26 mouse cellular contexts compared by ENCODE assay signal in the genomic region with DNA sequence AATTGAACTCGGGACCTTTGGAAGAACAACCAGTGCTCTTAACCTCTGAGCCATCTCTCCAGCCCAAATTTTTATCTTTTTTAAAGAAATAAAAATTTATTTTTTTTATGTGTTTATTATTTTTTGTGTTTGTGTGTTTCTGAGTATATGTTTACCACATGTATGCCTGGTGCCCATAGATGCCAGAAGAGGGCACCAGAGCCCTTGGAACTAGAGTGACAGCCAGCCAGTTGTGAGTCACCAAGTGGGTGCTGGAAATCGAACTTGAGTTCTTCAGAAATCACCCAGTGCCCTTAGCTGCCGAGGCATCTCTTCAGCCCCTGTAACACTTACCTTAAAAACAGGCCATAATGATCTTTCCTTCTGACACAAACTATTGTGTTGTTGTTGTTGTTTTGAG. TPM values are rescaled to one million over a fixed set of nuclear protein-coding genes. Genes with fewer than 3 reads are reported as not detected.
DNase-seq lines count a peak whose midpoint lies in the region; ATAC-seq and TF ChIP-seq lines count a peak whose summit lies in the region.
"Had no signal": no experiment of that assay in that cellular context is flagged by ENCODE, and none has a peak within 500 bp of the region (broad histone marks: within the 10 kb centered on the region; RNA-seq: fewer than 3 reads in every experiment).

No protein-coding gene starts in this region.

- WGBS in intestine, postnatal 0 days = 87% methylated on average over 3 of the region's 3 CpGs
- 86% methylated on average over 3 of the region's 3 CpGs for WGBS in intestine, embryonic 15.5 days
- 74% methylated on average over 3 of the region's 3 CpGs for WGBS in bone marrow, adult 2 months
- WGBS in midbrain, embryonic 16.5 days = 91% methylated on average over 3 of the region's 3 CpGs

- dilution Hi-C loops in CH12.LX (cut with MboI; ENCODE audit: extremely low pct_ligation_motif_present, extremely low pct_unique_long_range_greater_than_20kb, low sequenced_read_pairs) = no loop called here

- TF ChIP-seq EP300 in CH12.LX (IDR thresholded peaks at IDR 0.05; ENCODE audit: low read length) (no peak), MEL (IDR thresholded peaks at IDR 0.05; ENCODE audit: low read depth in 1 of 2, low read length in 2 of 2) (no peak)

- no peaks in the 10 kb centered on the region for H3K27me3 ChIP-seq in intestine, postnatal 0 days (replicated peaks; ENCODE audit: control insufficient read depth, insufficient read depth, low read length)
- H3K27me3 ChIP-seq in intestine, embryonic 15.5 days (replicated peaks) = no peaks in the 10 kb centered on the region
- H3K27me3 ChIP-seq in CH12.LX (replicated peaks) (peaks cover 12% of the 10 kb centered on the region), MEL (ENCODE audit: control insufficient read depth in 1 of 2, insufficient read depth in 2 of 2, low read length in 2 of 2) (peaks cover 2 to 3% of the 10 kb centered on the region in 2 experiments; a peak in 3 of 4 replicates)
- H3K27me3 ChIP-seq in midbrain, embryonic 16.5 days (ENCODE audit: control insufficient read depth, insufficient read depth, low read depth, low read length) = no peaks in the 10 kb centered on the region
- H3K27me3 ChIP-seq: embryonic facial prominence, embryonic 13.5 days; forebrain, embryonic 12.5 days; hindbrain, embryonic 12.5 days had no signal

- H3K4me3 ChIP-seq in intestine, postnatal 0 days (ENCODE audit: low read depth, low read length) = no peak overlapping the region
- H3K4me3 ChIP-seq in intestine, embryonic 15.5 days (replicated peaks) = no peak overlapping the region
- H3K4me3 ChIP-seq in CH12.LX (replicated peaks in 1 of 3; ENCODE audit: low read depth in 2 of 3, low read length in 2 of 3, poor library complexity in 1 of 3) = no peak overlapping the region
- no peak overlapping the region for H3K4me3 ChIP-seq in MEL (ENCODE audit: control insufficient read depth in 1 of 2, insufficient read depth in 1 of 2, low read depth in 2 of 2, low read length in 2 of 2)
- no peak overlapping the region for H3K4me3 ChIP-seq in bone marrow, adult 2 months (replicated peaks; ENCODE audit: control insufficient read depth, low read depth, low read length)
- H3K4me3 ChIP-seq in midbrain, embryonic 16.5 days (ENCODE audit: low read depth, low read length) = no peak overlapping the region
- H3K4me3 ChIP-seq: embryonic facial prominence, embryonic 13.5 days; forebrain, embryonic 12.5 days; heart, embryonic 10.5 days; hindbrain, embryonic 12.5 days had no signal

- no peak for ATAC-seq in intestine, postnatal 0 days
- ATAC-seq in intestine, embryonic 15.5 days = no peak
- ATAC-seq in midbrain, embryonic 16.5 days = no peak
- ATAC-seq: hindbrain, embryonic 16.5 days; inflammation-experienced regulatory T-cells, adult 6 months had no signal

- no peaks in the 10 kb centered on the region for H3K4me1 ChIP-seq in intestine, postnatal 0 days (replicated peaks; ENCODE audit: control insufficient read depth, insufficient read depth, low read length)
- no peaks in the 10 kb centered on the region for H3K4me1 ChIP-seq in intestine, embryonic 15.5 days (replicated peaks)
- H3K4me1 ChIP-seq in CH12.LX (ENCODE audit: control insufficient read depth in 1 of 2, insufficient read depth in 2 of 2) (no peaks in the 10 kb centered on the region), MEL (ENCODE audit: control insufficient read depth in 1 of 2, insufficient read depth in 2 of 2, low read length in 2 of 2) (no peaks in the 10 kb centered on the region; a peak in 1 of 4 replicates)
- no peaks in the 10 kb centered on the region for H3K4me1 ChIP-seq in bone marrow, adult 2 months (ENCODE audit: control insufficient read depth, insufficient read depth, low read length)
- H3K4me1 ChIP-seq in midbrain, embryonic 16.5 days (ENCODE audit: control insufficient read depth, insufficient read depth, low read length) = no peaks in the 10 kb centered on the region
- H3K4me1 ChIP-seq: embryonic facial prominence, embryonic 13.5 days; forebrain, embryonic 12.5 days; hindbrain, embryonic 12.5 days had no signal

- DNase-seq in CH12.LX (ENCODE audit: extremely low read depth) (no peak), MEL (ENCODE audit: low read depth, low spot score) (peak; percentile 42)
- no peak for DNase-seq in right cerebral cortex, postnatal 25 days
- no peak for DNase-seq in urinary bladder, postnatal 14 days (ENCODE audit: low spot score)
- DNase-seq: adrenal gland, adult 2 months; adrenal gland, postnatal 25 days; cerebellum, adult 11-12 months; cerebellum, adult 9-11 months; cerebellum, postnatal 36 days; gastrocnemius, postnatal 10 days; heart, adult 18-20 months; heart, postnatal 10 days; heart, postnatal 4 days; kidney, adult 18-20 months had no signal

- no peaks in the 10 kb centered on the region for H3K36me3 ChIP-seq in intestine, postnatal 0 days (ENCODE audit: control insufficient read depth, insufficient read depth)
- no peaks in the 10 kb centered on the region for H3K36me3 ChIP-seq in intestine, embryonic 15.5 days
- H3K36me3 ChIP-seq in CH12.LX (replicated peaks in 1 of 2; ENCODE audit: control insufficient read depth in 1 of 2, insufficient read depth in 1 of 2, low read length in 1 of 2) (no peaks in the 10 kb centered on the region), MEL (ENCODE audit: control insufficient read depth in 1 of 2, insufficient read depth in 2 of 2, low read length in 2 of 2) (no peaks in the 10 kb centered on the region)
- no peaks in the 10 kb centered on the region for H3K36me3 ChIP-seq in midbrain, embryonic 16.5 days (ENCODE audit: control insufficient read depth, insufficient read depth, low read length)
- H3K36me3 ChIP-seq: embryonic facial prominence, embryonic 13.5 days; forebrain, embryonic 12.5 days; heart, embryonic 10.5 days; hindbrain, embryonic 12.5 days had no signal

- H3K9ac ChIP-seq in intestine, postnatal 0 days (ENCODE audit: low read depth, low read length) = no peak overlapping the region
- H3K9ac ChIP-seq in intestine, embryonic 15.5 days = no peak overlapping the region
- no peak overlapping the region for H3K9ac ChIP-seq in CH12.LX (ENCODE audit: insufficient read depth, low read depth)
- H3K9ac ChIP-seq in MEL (ENCODE audit: control insufficient read depth, low read depth, low read length, poor library complexity, severe bottlenecking) = no peak overlapping the region
- H3K9ac ChIP-seq in midbrain, embryonic 16.5 days (ENCODE audit: low read depth, low read length) = no peak overlapping the region
- H3K9ac ChIP-seq: embryonic facial prominence, embryonic 13.5 days; forebrain, embryonic 12.5 days; hindbrain, embryonic 12.5 days had no signal

- H3K79me2 ChIP-seq in CH12.LX (replicated peaks; ENCODE audit: control insufficient read depth, extremely low read depth, insufficient read depth, poor library complexity, severe bottlenecking) (no peaks in the 10 kb centered on the region), MEL (ENCODE audit: control insufficient read depth, insufficient read depth, low read length, poor library complexity) (no peaks in the 10 kb centered on the region)

- in situ Hi-C loops in CH12.LX (cut with MboI; ENCODE audit: low pct_ligation_motif_present, low pct_unique_long_range_greater_than_20kb, low sequenced_read_pairs) = no loop called here

- TF ChIP-seq POLR2A in CH12.LX (IDR thresholded peaks at IDR 0.05; ENCODE audit: low read depth, low read length) = no peak
- no peak for TF ChIP-seq POLR2A in MEL (IDR thresholded peaks at IDR 0.05; ENCODE audit: control insufficient read depth in 1 of 2, insufficient read depth in 1 of 2, low read depth in 1 of 2, low read length in 2 of 2, poor library complexity in 1 of 2)
- no peak for TF ChIP-seq POLR2A in bone marrow, adult 2 months (IDR thresholded peaks at IDR 0.05; ENCODE audit: borderline replicate concordance, control insufficient read depth, low read depth, low read length)

- no peak overlapping the region for H3K4me2 ChIP-seq in intestine, postnatal 0 days (replicated peaks; ENCODE audit: low read depth)
- H3K4me2 ChIP-seq in intestine, embryonic 15.5 days (replicated peaks) = no peak overlapping the region
- H3K4me2 ChIP-seq in CH12.LX (ENCODE audit: insufficient read depth, low read depth, poor library complexity, severe bottlenecking) = no peak overlapping the region
- no peak overlapping the region for H3K4me2 ChIP-seq in midbrain, embryonic 16.5 days (ENCODE audit: low read length)
- H3K4me2 ChIP-seq: embryonic facial prominence, embryonic 13.5 days; forebrain, embryonic 12.5 days; hindbrain, embryonic 12.5 days had no signal

- TF ChIP-seq RAD21 in CH12.LX (IDR thresholded peaks at IDR 0.05; ENCODE audit: low read depth, low read length) = peak; percentile 45
- TF ChIP-seq RAD21 in MEL (IDR thresholded peaks at IDR 0.05; ENCODE audit: low read depth, low read length) = peak; percentile 60

- peak; percentile 25 for TF ChIP-seq CTCF in intestine, postnatal 0 days (IDR thresholded peaks at IDR 0.05; ENCODE audit: low read depth)
- TF ChIP-seq CTCF in CH12.LX (conservative IDR thresholded peaks at IDR 0.05 in 1 of 2, IDR thresholded peaks at IDR 0.05 in 1 of 2; ENCODE audit: low read depth in 2 of 2, low read length in 2 of 2) (peak in 1 of 2 experiments; percentile 46; a peak in 2 of 4 replicates), MEL (IDR thresholded peaks at IDR 0.05 in 2 of 3, conservative IDR thresholded peaks at IDR 0.05 in 1 of 3; ENCODE audit: control insufficient read depth in 1 of 3, insufficient read depth in 1 of 3, low read depth in 2 of 3, low read length in 3 of 3, poor library complexity in 1 of 3, severe bottlenecking in 1 of 3) (peak; percentile 14 to 57 (median 56); a peak in 5 of 6 replicates)
- 0 out of 2 replicates have a peak, but pooled peaks have one; percentile 16 for TF ChIP-seq CTCF in bone marrow, adult 2 months (IDR thresholded peaks at IDR 0.05; ENCODE audit: control insufficient read depth, insufficient read depth, low read length)

- H3K9me3 ChIP-seq in intestine, postnatal 0 days (ENCODE audit: control insufficient read depth) = no peaks in the 10 kb centered on the region
- H3K9me3 ChIP-seq in intestine, embryonic 15.5 days = no peaks in the 10 kb centered on the region
- H3K9me3 ChIP-seq in CH12.LX (replicated peaks; ENCODE audit: low read length) = no peaks in the 10 kb centered on the region
- no peaks in the 10 kb centered on the region for H3K9me3 ChIP-seq in MEL (replicated peaks; ENCODE audit: insufficient read depth, low read length)
- no peaks in the 10 kb centered on the region for H3K9me3 ChIP-seq in midbrain, embryonic 16.5 days (replicated peaks; ENCODE audit: control insufficient read depth, low read length, poor library complexity, severe bottlenecking)
- H3K9me3 ChIP-seq: embryonic facial prominence, embryonic 13.5 days; forebrain, embryonic 12.5 days; heart, embryonic 10.5 days; hindbrain, embryonic 12.5 days had no signal

- H3K27ac ChIP-seq in intestine, postnatal 0 days (ENCODE audit: low read depth, low read length) = no peak overlapping the region
- H3K27ac ChIP-seq in intestine, embryonic 15.5 days = no peak overlapping the region
- no peak overlapping the region for H3K27ac ChIP-seq in CH12.LX (ENCODE audit: insufficient read depth, low read depth)
- no peak overlapping the region for H3K27ac ChIP-seq in MEL (ENCODE audit: control insufficient read depth, low read depth, low read length)
- no peak overlapping the region for H3K27ac ChIP-seq in bone marrow, adult 2 months (ENCODE audit: control insufficient read depth, insufficient read depth, low read depth, low read length, poor library complexity)
- no peak overlapping the region for H3K27ac ChIP-seq in midbrain, embryonic 16.5 days (ENCODE audit: low read length)
- H3K27ac ChIP-seq: embryonic facial prominence, embryonic 13.5 days; forebrain, embryonic 12.5 days; heart, embryonic 10.5 days; hindbrain, embryonic 12.5 days had no signal

RNA-seq across cellular contexts. Expression of a gene that starts 8.9 kb away (rescaled TPM):
- polyA plus RNA-seq in intestine, postnatal 0 days (2015; fragmentation: Nextera tagmentation; extraction: Ambion mirVana) = 12.6 and 15.0 TPM in 2 replicates
- polyA plus RNA-seq in intestine, embryonic 15.5 days (2015; fragmentation: Nextera tagmentation; extraction: Ambion mirVana) = 40.7 and 48.7 TPM in 2 replicates
- total RNA-seq in CH12.LX (2012; rRNA removed) (318 and 326 TPM in 2 replicates), CH12.LX (2014; rRNA removed) (206 and 207 TPM in 2 replicates), MEL (2012; rRNA removed) (330 and 394 TPM in 2 replicates)
- polyA plus RNA-seq in CH12.LX (2012; ENCODE audit: insufficient read length, low read depth) (370 and 444 TPM in 2 replicates), MEL (2012; ENCODE audit: insufficient read depth in 1 of 2, insufficient read length in 2 of 2, low read depth in 1 of 2, low replicate concordance in 2 of 2, missing spikeins in 1 of 2) (100 to 1,000 TPM in 1 of 2 experiments, not detected in 1; 684 TPM)
- 147 and 150 TPM in 2 replicates for polyA plus RNA-seq in bone marrow, adult 2 months (2011; ENCODE audit: insufficient read depth, insufficient read length, low replicate concordance, missing spikeins)
- polyA plus RNA-seq in midbrain, embryonic 16.5 days (2015; fragmentation: Nextera tagmentation; extraction: Ambion mirVana) = 28.1 and 29.5 TPM in 2 replicates

RNA-seq across cellular contexts. Expression of a gene that starts 37.7 kb away (rescaled TPM):
- polyA plus RNA-seq in intestine, postnatal 0 days (2015; fragmentation: Nextera tagmentation; extraction: Ambion mirVana) = 4.3 and 4.5 TPM in 2 replicates
- polyA plus RNA-seq in intestine, embryonic 15.5 days (2015; fragmentation: Nextera tagmentation; extraction: Ambion mirVana) = 13.7 and 13.9 TPM in 2 replicates
- total RNA-seq in CH12.LX (2012; rRNA removed) (not detected in 2 replicates), CH12.LX (2014; rRNA removed) (not detected in 2 replicates), MEL (2012; rRNA removed) (not detected in 2 replicates)
- polyA plus RNA-seq in CH12.LX (2012; ENCODE audit: insufficient read length, low read depth) (not detected in 2 replicates), MEL (2012; ENCODE audit: insufficient read depth in 1 of 2, insufficient read length in 2 of 2, low read depth in 1 of 2, low replicate concordance in 2 of 2, missing spikeins in 1 of 2) (not detected)
- 0.77 and 0.84 TPM in 2 replicates for polyA plus RNA-seq in bone marrow, adult 2 months (2011; ENCODE audit: insufficient read depth, insufficient read length, low replicate concordance, missing spikeins)
- 5.6 and 6.2 TPM in 2 replicates for polyA plus RNA-seq in midbrain, embryonic 16.5 days (2015; fragmentation: Nextera tagmentation; extraction: Ambion mirVana)

RNA-seq across cellular contexts. Expression of a gene that starts 52.4 kb away (rescaled TPM):
- polyA plus RNA-seq in intestine, postnatal 0 days (2015; fragmentation: Nextera tagmentation; extraction: Ambion mirVana) = 0.21 and 0.24 TPM in 2 replicates
- not detected in 2 replicates for polyA plus RNA-seq in intestine, embryonic 15.5 days (2015; fragmentation: Nextera tagmentation; extraction: Ambion mirVana)
- total RNA-seq in CH12.LX (2012; rRNA removed) (0.08 TPM in 2 replicates), CH12.LX (2014; rRNA removed) (not detected in 2 replicates), MEL (2012; rRNA removed) (not detected in 2 replicates)
- polyA plus RNA-seq in CH12.LX (2012; ENCODE audit: insufficient read length, low read depth) (0.18 TPM in 1 of 2 replicates, not detected in the other), MEL (2012; ENCODE audit: insufficient read depth in 1 of 2, insufficient read length in 2 of 2, low read depth in 1 of 2, low replicate concordance in 2 of 2, missing spikeins in 1 of 2) (under 1 TPM in 1 of 2 experiments, not detected in 1; 0.04 TPM)
- polyA plus RNA-seq in bone marrow, adult 2 months (2011; ENCODE audit: insufficient read depth, insufficient read length, low replicate concordance, missing spikeins) = not detected in 2 replicates
- 0.15 TPM in 1 of 2 replicates, not detected in the other for polyA plus RNA-seq in midbrain, embryonic 16.5 days (2015; fragmentation: Nextera tagmentation; extraction: Ambion mirVana)
- total RNA-seq: adrenal gland, adult 2 months; adrenal gland, postnatal 25 days; gastrocnemius, postnatal 4 days; heart, adult 18-20 months; heart, postnatal 10 days; heart, postnatal 4 days had no signal
- polyA plus RNA-seq: adrenal gland, adult 2 months; embryonic facial prominence, embryonic 13.5 days; forebrain, embryonic 12.5 days; heart, embryonic 10.5 days; heart, embryonic 14.5 days; hindbrain, embryonic 12.5 days; inflammation-experienced regulatory T-cells, adult 6 months had no signal
